Mouse (Mus musculus): ENCODE measurements around the gene Plcb1.

DNA sequence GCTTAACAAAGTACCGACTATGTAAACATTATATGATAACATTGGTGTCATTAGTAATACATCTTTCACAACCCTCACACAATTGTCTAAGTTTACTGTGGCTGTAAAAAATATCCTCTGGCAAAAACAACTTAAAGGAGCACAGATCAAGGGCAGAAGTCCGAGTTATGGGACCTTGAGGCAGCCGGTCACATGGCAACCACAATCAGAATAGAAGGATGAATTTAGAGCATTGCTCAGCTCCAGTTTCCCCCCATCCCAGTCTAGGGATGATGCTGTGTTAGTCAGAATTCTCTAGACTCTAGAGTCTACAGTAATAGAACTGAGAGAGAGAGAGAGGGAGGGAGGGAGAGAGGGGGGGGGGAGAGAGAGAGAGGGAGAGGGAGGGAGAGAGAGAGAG, 519.3 kb downstream of the Plcb1 start:
- TF ChIP-seq CTCF (IDR thresholded peaks at IDR 0.05; ENCODE audit: low read depth) (no peak), EP300 (IDR thresholded peaks at IDR 0.05; ENCODE audit: low read depth) (no peak)
